Mouse (Mus musculus) mammary gland, adult 2 months (tissue): ENCODE data around the gene Atp11a. TPM values are rescaled to one million over a fixed set of nuclear protein-coding genes. Genes with fewer than 3 reads are reported as not detected.

Source experiments
- polyA plus RNA-seq: library from polyadenylated mRNA; depleted of rRNA; stranded (reverse); fragments of >200 nt; gene quantifications from 2 replicates; pipeline ENCODE4 v1.2.3, GENCODE M21; 2012; ENCODE audit warnings: low replicate concordance; rRNA removed

Atp11a gene
- 71.4 and 75.2 TPM in 2 replicates for polyA plus RNA-seq

DNA sequence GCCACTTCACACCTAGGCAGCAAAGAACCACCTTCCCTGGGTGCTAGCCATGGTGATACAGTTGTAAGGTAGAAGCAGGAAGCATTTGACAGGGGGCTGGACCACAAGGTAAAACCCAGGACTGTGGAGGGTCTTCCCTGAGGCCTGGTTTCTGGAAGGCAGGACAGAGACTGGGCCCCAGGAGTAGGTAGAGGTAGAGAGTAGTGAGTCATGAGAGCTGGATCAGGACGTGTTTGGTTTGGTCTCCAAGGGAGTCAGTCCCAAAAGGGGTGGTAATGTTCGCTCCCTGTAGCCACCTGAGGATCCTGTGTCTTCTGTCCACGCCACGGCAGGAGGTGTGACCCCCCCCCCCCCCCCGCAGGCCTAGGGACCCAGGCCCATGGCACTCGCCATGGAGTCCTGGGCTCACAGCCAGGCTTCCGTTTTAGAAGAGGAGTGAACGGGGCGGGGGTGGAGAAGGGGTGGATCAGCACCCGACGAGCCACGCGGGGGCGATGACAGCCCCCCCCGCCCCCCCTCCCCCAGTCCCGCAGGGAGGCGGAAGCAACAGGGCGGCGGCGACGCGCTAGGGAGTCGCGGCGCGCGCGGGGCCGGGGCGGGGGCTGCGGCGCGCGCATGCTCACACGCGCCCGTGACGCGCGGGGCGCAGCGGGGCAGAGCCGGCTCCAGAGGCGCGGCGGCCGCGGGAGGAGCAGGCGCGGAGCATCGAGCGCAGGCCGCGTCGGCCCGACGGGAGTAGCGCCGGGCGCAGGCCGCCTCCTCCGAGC is at the start of gene Atp11a:
Atp11a (plus strand) TSS at position 624 of the 767 bp plus-strand sequence.

DNA sequence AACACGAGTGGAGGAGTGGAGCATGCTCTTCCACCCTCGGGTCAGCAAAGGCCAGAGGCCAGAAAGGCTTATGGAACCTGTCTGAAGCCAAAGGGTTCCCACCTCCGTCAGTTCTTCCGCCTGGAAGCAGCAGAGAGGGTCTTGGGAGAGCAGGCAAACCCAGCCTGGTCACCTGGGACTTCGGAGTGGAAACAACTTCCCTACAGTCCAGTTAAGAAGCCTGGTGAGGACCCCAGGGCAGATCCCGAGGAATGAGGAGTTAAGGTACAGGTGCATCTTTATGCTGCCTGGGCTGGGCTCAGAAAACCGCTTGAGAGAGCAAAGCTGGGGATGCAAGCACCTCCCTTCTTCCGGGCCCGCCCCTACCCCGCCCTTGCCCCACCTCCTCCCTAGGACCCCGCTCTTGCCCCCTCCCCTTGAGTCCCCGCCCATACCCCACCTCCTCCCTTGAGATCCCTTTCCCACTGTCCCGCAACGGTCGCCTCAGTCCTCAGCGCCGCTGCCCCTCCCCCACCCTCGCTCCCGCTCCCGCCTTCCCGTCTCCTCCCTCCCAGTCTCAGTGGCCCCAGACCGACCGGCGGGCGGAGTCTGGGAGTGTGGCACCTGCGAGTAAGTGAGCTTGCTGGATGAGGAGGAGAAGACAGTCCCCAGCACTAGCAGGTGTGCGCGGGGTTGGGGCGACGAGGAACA is 116.7 kb downstream of the Atp11a start, which contains the start of gene Mcf2l:
Mcf2l (plus strand) TSS at position 450 of the 690 bp plus-strand sequence.

Other genes starting within 250 kb of the Atp11a start
- not detected in 2 replicates for gene Spaca7, start 184.0 kb upstream of the Atp11a start, polyA plus RNA-seq
- 41.8 and 45.7 TPM in 2 replicates for gene Tubgcp3, start 84.8 kb upstream of the Atp11a start, polyA plus RNA-seq
- 13.6 and 17.9 TPM in 2 replicates for gene Mcf2l, start 116.8 kb downstream of the Atp11a start, polyA plus RNA-seq